Mouse (Mus musculus) spleen, postnatal 10 days (tissue): ENCODE results near the gene Selenov.
"Not testable (repeated sequence)": the region's sequence is repeated elsewhere in the genome, so short reads cannot be mapped to it uniquely, and the experiment has no call there.

Experiments used
- DNase-seq, 2 experiments: peaks; one replicate each; pipeline ENCODE4 v3.0.0; 2021 to 2022; ENCODE audit warnings: low spot score in 2 of 2

Selenov gene

DNA sequence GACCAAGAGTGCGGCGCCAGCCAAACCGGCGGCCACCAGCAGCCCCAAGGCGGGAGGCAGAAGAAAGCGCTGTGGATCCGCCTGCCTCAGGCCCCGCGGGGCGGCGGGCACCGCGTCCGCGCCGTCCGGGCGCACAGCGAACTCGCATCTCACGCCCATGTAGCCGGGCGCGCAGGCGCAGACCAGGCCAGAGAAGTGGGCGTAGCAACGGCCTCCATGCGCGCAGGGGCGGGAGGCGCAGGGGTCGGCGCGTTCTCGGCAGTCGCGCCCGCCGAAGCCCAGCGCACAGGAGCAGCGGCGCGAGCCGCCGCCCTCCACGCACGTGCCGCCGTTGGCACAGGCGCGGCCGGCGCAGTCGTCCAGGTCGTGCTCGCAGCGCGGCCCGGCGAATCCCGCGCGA lies 3.5 kb upstream of the Selenov start:
- peak in 1 of 2 experiments; percentile 54 for DNase-seq

DNA sequence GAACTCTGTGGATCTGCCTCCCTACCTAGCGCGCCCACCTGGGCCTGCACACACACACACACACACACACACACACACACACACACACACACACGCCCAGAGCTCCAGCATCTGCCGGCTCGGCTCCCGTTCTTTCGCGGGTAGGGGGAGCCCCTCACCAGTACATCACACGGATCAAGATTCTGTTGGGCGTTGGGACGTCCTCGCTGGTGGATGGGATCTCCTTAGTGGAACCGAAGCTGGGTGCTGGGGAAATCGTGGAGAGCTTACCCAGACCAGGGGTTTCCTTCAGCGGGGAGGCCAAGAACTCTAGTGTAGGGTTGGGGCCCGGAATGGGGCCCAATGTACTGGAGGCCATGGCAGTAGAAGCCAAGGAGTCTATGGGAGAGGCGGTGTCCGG lies 821 bp downstream of the Selenov start:
- no peak for DNase-seq

DNA sequence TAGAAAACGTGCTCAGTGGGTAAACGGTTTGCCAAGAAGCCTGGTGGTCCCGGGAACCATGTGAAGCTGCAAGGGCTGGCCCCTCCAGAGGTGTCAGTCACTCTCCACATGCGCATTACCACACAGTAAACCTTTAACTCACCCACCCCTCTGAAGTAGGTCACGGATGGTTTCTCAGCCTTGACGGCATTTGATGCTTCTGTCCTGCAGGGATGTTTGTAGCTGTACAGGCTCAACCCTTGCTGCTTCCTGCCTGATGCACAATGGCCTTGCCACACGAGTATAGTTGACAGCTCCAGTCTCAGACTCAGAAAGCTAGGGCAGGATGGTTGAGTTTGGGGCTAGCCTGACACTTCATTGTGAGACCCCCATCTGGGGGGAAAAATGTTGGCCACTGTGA lies 10.4 kb downstream of the Selenov start:
- DNase-seq = no peak

DNA sequence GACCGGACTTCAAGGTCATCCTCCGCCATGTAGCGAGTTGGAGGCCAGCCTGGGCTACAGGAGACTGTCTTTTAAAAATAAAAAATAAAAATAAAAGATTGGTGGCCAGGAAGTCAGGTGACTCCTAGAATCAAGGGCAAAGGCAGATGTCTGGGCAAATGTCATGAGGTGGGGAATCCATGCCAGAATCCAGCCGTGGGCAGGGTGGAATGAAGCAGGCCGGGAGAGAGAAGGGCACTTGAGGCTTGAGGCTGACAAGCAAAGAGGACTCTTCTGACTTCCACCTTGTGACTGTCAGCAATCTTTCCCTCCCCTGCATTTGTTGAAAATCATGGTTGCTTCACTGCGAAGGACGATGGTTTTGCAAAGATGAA lies 12.7 kb downstream of the Selenov start:
- no peak for DNase-seq

DNA sequence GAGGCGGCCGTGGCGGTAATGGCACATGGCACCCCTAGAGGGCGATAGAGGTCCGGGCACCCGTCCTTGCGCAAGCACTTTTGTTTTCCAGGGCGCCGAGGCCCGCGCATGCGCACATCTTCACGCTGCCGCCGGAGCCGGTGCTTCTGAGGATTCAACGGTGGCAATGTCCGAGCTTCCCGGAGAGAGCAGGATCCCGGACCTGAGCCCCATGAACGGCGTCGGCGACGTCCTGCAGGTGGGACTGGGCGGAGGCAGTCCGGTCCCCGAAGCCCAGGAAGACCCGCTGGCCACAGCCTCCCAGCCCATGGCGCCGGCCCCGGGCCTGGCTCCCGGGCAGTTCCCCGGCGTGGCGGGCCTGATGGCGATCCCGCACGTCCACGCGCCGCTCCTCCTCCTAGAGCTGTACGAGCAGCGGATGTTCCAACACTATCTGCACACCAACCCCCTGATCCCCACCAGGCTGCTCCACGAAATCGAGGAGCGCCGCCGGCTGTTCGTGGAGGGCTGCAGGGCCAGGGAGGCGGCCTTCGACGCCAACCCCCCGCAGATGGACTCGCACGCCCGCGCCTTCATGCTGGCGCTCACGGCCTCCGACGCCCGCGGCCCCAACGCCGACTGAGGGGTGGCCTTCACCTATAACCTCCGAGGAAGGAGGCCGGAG lies 13.2 kb downstream of the Selenov start, which contains the start of gene Eid2b:
TSS of gene Eid2b (plus strand) at position 125 of the 664 bp plus-strand sequence.
- peak; percentile 94 to 96 for DNase-seq

DNA sequence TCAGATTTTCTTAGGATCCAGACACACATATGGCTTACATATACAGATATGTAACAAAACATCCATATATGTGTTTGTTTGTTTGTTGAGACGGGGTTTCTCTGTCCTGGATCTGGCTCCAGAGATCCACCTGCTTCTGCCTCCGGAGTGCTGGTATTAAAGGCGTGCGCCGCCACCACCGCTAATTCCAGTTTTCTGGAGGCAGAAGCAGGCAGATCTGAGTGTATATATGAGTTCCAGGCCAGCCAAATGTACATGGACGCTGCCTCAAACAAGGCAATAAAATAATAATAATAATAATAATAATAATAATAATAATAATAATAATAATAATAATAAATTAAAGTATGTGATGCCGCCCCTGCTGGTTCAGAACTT lies 13.8 kb downstream of the Selenov start:
- DNase-seq = no peak

DNA sequence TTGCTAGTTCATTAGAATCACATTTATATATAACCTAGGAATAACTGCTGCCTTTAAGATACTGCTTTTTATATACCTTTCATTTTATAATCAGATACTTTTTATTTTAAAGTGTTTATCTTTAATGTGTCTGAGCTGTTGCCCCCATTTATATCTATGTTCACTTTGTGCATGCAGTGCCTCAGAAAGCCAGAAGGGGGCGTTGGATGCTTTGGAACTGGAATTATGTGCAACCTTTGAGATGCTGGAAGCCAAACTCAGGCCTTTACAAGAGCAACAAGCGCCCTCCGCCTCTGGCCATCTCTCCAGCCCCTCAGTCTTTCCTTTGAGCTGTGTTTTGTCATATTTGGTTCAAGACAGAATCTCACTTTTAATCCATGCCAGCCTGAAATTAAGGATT lies 19.2 kb downstream of the Selenov start:
- no peak for DNase-seq

DNA sequence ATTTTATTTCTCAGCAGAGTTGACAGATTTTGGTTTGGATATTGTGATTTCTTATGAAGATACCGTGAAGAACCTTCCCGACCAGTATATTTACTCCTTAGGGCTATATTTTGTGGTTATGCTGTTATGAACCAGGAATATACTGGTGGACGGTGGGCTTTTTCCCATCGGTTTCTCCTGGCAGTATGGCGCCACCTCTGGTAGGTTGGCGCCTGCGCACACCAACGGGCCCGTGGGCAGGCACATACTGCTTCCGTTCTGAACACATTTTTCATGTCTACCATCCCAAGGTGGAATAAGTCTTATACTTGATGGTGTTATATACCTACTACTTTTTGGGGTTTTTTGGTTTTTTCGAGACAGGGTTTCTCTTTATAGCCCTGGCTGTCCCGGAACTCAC lies 21.6 kb downstream of the Selenov start:
- DNase-seq = no peak

DNA sequence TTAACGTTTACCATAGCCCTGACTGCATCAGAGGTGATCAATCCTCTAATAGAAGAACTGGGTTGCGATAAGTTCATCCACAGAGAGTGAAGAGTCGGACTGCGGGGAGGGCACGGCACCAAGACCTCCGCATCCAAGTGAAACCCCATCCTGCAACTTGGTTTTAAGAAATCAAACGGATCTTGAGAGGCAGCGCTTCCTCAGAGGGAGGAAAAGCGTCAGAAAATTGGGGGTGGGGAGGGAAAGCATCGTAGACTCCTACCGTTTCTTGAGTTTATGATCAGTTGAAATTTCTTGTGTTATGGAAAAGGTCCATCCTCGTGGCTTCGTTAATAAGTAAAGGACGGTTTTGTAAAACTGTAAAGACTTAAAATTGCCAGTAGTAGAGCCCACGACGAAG lies 22.4 kb downstream of the Selenov start:
- DNase-seq = no peak

DNA sequence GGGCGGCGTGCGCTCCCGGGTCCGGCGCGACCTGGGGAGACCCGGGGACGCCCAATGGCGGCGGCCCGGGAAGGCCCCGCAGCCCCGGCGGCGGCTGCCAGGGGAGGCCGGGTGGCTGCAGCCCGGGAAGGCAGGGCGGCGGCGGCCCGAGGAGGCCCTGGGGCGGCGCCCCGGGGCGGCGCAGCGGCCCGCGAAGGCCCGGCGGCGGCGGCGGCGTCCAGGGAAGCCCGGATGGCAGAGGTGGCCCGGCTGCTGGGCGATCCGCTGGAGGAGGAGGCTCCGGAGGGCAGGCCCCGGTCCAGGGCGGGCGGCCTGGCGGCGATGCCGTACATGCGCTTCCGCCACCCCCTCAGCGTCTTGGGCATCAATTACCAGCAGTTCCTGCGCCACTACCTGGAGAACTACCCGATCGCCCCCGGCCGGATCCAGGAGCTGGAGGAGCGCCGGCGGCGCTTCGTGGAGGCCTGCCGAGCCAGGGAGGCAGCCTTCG lies 22.9 kb downstream of the Selenov start:
- DNase-seq = peak; percentile 20 to 40

DNA sequence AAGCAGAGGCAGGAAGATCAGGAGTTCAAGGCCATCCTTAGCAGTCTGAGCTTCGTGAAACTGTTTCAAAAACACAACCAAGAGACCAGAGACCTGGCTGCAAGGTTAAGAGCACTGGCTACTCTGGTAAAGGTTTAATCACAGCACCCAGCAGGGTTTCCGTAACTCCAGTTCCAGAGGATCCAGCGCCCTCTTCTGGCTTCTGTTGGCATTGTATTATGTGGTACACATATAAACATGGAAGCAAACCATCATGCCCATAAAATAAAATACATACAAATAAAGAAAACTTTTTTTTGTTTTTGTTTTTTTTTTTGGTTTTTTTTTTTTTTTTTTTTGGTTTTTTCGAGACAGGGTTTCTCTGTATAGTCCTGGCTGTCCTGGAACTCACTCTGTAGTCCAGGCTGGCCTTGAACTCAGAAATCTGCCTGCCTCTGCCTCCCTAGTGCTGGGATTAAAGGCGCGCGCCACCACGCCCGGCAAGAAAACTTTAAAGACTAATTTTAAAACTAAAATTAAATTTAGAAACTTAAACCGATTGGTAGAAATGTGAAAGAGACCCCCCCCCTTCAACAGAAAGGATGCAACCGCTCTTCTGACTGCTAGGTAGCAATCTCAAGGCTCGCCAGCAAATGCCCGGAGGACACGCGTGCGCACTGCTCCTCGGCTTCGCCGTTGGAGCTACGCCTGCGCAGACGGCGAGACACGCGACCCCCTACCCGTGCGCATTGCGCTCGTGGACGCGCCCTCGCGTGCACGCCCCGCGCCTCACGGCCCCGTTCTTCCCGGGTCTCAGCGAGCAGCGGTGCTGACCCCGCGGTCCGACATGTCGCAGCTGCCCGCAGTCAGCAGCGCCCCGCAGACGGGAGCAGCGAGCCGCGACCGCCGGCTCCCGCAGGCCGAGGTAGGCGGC lies 23.6 kb downstream of the Selenov start, which contains the start of gene Eid2:
TSS of gene Eid2 (plus strand) at position 753 of the 913 bp plus-strand sequence.
- DNase-seq = peak; percentile 16 to 58

DNA sequence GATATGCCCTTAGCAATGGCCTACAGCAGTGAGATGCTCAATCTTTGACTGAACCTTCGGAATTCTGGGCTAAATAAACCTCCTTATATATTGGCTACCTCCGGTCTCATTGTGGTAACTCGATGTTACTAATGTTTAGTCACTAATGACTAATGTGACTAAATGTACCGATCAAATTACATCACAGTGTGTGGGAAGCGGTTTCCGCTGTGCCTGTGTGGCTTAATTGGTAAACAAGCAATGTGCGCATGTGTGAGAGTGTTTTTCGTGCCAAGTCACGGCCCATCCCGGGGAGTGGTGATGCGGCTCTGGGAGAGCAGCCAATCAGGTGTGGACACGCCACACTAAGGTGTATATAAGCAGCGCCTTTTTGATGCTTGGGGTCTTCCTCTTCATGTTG lies 25.6 kb downstream of the Selenov start:
- no peak for DNase-seq

DNA sequence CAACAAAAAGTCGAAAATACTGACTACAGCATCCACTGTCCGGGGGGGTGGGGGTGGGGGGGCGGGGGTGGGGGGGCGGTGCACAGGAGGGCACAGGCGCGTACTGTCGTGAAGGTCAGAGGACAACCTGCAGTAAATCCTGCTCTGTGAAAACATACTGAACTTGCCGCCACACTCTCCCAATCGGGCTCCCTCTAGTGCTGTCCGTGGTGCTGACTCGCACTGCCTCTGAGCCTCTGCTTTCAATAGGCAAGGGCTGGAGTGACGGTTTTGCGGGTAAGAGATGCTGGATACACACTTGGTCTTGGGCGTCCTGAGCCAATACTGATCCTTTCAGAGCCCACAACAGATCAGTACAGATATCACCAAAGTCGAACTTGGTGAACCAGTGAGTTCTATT lies 27.2 kb downstream of the Selenov start:
- peak; percentile 28 to 81 for DNase-seq

DNA sequence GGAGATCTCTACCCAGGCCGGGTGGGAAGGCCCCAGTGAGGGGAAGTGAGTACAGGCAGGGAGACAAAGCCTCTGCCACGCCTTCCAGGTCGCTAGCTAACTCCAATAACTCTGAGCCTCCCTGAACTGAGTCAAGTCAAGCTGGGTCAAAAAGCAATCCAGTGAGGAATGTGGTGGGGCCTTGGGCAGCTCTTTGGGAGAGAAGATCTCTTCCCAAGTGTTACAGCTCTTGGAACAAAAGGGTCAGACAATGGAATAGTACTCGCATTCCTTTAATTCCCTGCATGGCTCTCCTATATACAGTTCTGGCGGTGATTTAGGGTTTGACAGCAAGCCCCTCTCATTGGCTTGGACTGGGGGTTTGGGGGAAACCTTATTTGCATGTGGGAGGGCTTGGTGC lies 28.1 kb downstream of the Selenov start:
- no peak for DNase-seq

DNA sequence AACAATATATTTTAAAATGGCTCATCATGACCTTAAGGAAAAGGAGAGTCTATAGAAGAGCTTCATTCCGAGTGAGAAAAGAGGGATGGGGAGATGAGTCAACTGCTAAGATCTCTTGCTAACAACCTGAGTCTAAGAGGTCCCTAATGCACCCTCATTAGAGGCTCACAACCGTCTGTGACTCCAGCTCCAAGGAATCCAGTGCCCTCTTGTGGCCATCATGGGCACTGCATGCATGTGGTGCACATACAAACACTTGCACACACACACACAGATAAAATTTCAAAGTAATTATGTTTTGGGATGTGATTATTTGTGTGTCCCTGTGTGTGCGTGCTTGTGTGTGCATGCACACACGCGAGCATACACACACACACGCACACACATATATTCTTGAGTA lies 35.5 kb downstream of the Selenov start:
- DNase-seq = peak in 1 of 2 experiments; percentile 37

DNA sequence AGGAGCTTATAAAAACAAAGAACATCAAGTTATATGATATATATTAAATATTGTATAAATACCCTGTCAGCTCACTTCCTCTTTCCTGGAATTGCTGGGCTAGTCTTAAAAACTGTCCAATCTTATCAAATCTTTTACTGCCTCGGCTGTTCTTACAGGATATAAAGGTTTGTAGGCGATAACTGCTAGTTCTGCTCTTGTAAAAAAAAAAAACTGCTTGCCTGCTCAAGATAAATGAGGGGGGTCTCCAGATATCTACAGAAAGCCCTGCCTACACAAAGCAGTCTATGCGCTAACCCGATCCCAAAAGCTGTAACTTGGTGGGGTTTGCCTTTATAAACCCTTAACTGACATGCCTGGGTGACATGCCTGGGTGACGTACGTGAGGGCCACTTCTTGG lies 36.4 kb downstream of the Selenov start:
- DNase-seq = no peak

DNA sequence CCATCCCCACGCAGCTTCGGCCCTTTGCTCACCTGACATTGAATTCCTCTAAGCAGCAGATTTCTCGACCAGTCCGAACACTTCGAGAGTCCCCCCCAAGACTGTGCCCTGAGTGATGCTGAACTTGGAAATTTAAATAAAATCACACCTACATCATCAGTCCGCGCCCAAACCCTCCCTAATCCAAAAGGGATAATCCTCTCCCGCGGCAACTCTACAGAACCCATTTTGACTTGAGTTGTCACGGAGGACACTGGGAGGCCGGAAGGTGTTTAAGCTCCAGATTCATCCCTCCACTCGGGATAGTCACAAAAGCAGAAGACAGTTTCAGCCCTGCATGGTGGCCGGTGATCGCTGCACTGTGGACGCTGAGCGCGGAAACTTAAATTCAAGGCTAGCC lies 39.0 kb downstream of the Selenov start:
- DNase-seq = no peak

DNA sequence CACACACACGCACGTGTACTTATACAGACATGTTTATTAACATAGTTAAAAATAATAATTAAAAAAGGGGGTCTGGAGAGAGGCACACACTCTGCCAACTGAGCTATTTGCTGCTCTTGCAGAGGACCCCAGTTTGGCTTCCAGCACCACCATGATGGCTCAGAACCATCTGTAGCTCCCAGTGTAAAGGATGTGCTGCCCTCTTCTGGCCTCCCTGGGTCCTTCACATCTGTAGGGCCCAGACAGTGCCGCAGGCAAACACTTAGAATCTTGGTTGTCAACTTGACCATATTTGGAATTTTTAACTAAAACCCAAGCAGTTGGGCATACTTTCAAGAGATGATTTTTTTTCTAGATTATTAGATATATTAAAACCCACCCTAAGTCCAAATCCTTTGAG lies 42.0 kb downstream of the Selenov start:
- no peak for DNase-seq

DNA sequence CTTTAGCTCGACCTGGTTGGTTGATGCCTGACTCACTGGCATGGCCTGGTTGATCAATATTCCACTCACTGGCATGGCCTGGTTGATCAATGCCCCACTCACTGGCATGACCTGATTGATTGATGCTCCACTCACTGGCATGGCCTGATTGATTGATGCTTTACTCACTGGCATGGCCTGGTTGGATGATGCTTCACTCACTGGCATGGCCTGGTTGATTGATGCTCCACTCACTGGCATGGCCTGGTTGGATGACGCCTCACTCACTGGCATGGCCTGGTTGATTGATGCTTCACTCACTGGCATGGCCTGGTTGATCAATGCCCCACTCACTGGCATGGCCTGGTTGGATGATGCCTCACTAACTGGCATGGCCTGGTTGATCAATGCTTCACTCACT lies 47.0 kb downstream of the Selenov start:
- DNase-seq = not testable (repeated sequence)
